Mouse (Mus musculus) intestine, embryonic 14.5 days (tissue): ENCODE measurements around the gene Rmdn2. TPM values are rescaled to one million over a fixed set of nuclear protein-coding genes. Genes with fewer than 3 reads are reported as not detected.
A peak's percentile ranks its signal among the peaks of the same experiment; 100 is the strongest.

Source experiments
- ATAC-seq: fragments of 200-750 bp; cut with Nextera tagmentation; replicated peaks from 2 replicates; pipeline ENCODE4 v1.8.0; 2017; ENCODE audit warnings: low read depth, moderate number of reproducible peaks, moderate TSS enrichment, moderate library complexity; ENCODE audit not compliant: low FRiP score, low TSS enrichment
- DNase-seq: peaks from one replicate; pipeline ENCODE4 v3.0.0-alpha.2; 2018; ENCODE audit warnings: low spot score
- H3K27ac ChIP-seq: fragments of 300-500 bp; sonication (generic); 2 replicates; pipeline ENCODE4 v1.5.1; 2014; ENCODE audit warnings: low read depth, mild to moderate bottlenecking, control low read depth
- H3K27me3 ChIP-seq: fragments of 300-500 bp; sonication (generic); replicated peaks from 2 replicates; pipeline ENCODE4 v1.6.1; 2014; ENCODE audit warnings: low read length, control low read depth; ENCODE audit not compliant: control insufficient read depth, insufficient read depth
- H3K36me3 ChIP-seq: fragments of 300-500 bp; sonication (generic); 2 replicates; pipeline ENCODE4 v1.6.1; 2014; ENCODE audit warnings: low read length, control low read depth; ENCODE audit not compliant: control insufficient read depth, insufficient read depth
- H3K4me1 ChIP-seq: fragments of 300-500 bp; sonication (generic); replicated peaks from 2 replicates; pipeline ENCODE4 v1.6.1; 2014; ENCODE audit warnings: low read length, control low read depth, mixed read lengths; ENCODE audit not compliant: control insufficient read depth, insufficient read depth
- H3K4me2 ChIP-seq: fragments of 300-500 bp; sonication (generic); 2 replicates; pipeline ENCODE4 v1.6.1; 2014; ENCODE audit warnings: low read length
- H3K4me3 ChIP-seq: fragments of 300-500 bp; sonication (generic); 2 replicates; pipeline ENCODE4 v1.5.1; 2014; ENCODE audit warnings: low read depth, low read length, control low read depth, mixed read lengths
- H3K9ac ChIP-seq: fragments of 300-500 bp; sonication (generic); 2 replicates; pipeline ENCODE4 v1.6.1; 2014; ENCODE audit warnings: mild to moderate bottlenecking, low read length
- H3K9me3 ChIP-seq: fragments of 300-500 bp; sonication (generic); 2 replicates; pipeline ENCODE4 v1.6.1; 2016; ENCODE audit warnings: low read length, control low read depth; ENCODE audit not compliant: control insufficient read depth
- WGBS: fragments of 180-500 bp; shearing (Covaris S2); extraction: QIAGEN DNeasy Blood & Tissue Kit; methylation state at CpG from one replicate; pipeline ENCODE4 v1.1.7; 2014; 5-methylcytosine and 5-hydroxymethylcytosine counted together
- polyA plus RNA-seq: library from polyadenylated mRNA; unstranded; fragments of >200 nt; fragmentation: Nextera tagmentation; extraction: Ambion mirVana; gene quantifications from 2 replicates; pipeline ENCODE4 v1.2.1, GENCODE M21; 2014

Gene Rmdn2
- polyA plus RNA-seq, 1 experiment from 2014 or later = 8.3 TPM

GRCm38 (mm10) chr17:79728585-79729503 lies 117.2 kb downstream of the Rmdn2 start:
- H3K4me2 ChIP-seq = peak overlapping the region; percentile 42
- H3K4me3 ChIP-seq = no peak overlapping the region
- peaks cover 12% of the 10 kb centered on the region for H3K4me1 ChIP-seq
- no peak overlapping the region for H3K9ac ChIP-seq
- no peaks in the 10 kb centered on the region for H3K9me3 ChIP-seq
- WGBS = 16% methylated on average over 16 of the region's 16 CpGs
- no peak overlapping the region for H3K27ac ChIP-seq
- peak; percentile 66 for DNase-seq
- no peaks in the 10 kb centered on the region for H3K36me3 ChIP-seq
- 0 out of 2 replicates have a peak, but pooled peaks cover 6% of the 10 kb centered on the region for H3K27me3 ChIP-seq
- peak; percentile 74 for ATAC-seq

DNA sequence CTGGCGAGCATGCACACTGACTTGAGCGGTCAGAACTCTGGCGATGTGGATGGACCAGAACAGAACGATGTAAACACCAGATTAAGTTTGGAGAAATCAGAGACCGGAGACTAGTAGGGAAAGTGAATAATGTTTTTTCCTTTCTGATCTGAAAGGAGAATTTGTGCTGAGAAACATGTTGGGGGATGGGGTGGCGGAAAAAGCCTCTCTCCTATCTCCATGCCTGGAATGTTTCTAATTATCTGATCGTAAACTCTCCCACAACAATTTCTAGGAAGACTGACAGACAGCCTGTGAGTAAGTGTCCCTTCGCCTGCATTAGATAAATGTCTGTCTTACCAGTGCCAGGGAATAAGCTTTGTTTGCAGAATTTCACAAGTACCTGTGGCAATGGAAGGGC lies 119.3 kb downstream of the Rmdn2 start:
- Histone ChIP-seq H3K9me3 (no peaks in the 10 kb centered on the region), H3K4me3 (no peak overlapping the region), H3K36me3 (no peaks in the 10 kb centered on the region), H3K27me3 (0 out of 2 replicates have a peak, but pooled peaks cover 6% of the 10 kb centered on the region), H3K4me1 (peaks cover 12% of the 10 kb centered on the region), H3K9ac (no peak overlapping the region), H3K4me2 (no peak overlapping the region), H3K27ac (no peak overlapping the region)
- ATAC-seq = no peak
- WGBS = 21% methylated on average over 8 of the region's 8 CpGs
- no peak for DNase-seq

DNA sequence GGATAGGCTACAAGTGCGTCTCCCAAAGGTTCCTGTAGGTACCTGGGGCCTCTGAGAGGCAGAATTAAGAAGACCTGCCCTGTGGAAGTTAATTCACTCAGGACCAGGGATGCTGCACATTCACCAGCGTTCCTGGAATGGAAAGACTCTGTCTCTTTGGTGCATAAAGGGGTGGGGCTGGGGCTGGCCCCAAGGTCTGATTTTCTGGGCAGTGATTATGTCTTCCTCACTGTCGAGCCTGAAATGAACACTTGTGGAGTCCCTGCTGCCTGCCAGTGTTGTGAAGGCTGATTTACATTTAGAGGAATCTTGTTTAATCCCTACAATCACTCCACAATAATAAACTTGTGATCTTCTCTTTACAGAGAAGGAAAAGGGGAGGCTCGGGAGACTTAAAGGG lies 121.4 kb downstream of the Rmdn2 start:
- Histone ChIP-seq H3K36me3 (no peaks in the 10 kb centered on the region), H3K4me2 (no peak overlapping the region), H3K27ac (no peak overlapping the region), H3K4me3 (no peak overlapping the region), H3K9ac (no peak overlapping the region), H3K4me1 (peaks cover 12% of the 10 kb centered on the region), H3K27me3 (0 out of 2 replicates have a peak, but pooled peaks cover 6% of the 10 kb centered on the region), H3K9me3 (no peaks in the 10 kb centered on the region)
- WGBS = 48% methylated on average over 4 of the region's 4 CpGs
- DNase-seq (no peak), ATAC-seq (no peak)

DNA sequence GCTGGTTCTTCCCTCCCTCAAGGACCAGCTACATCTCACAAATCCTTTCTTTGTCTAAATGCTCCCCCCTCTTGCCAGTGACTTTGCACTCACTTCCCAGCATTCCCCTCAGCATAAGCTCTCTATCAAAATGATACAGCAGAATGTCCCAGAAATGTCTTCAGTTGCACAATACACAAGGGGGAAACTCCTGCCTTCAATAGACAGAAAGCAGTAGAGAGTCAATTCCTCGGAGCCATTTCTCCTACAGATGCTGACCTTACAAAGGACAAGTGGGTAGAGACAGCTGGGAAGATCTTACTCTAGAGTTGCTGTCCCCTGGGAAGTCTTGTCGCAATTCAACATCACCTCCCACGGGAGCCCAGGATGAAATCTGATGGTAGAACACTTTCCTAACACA lies 125.9 kb downstream of the Rmdn2 start:
- no peak for DNase-seq
- 72% methylated on average over 3 of the region's 3 CpGs for WGBS
- no peaks in the 10 kb centered on the region for H3K36me3 ChIP-seq
- no peak for ATAC-seq
- H3K9me3 ChIP-seq = no peaks in the 10 kb centered on the region
- no peak overlapping the region for H3K9ac ChIP-seq
- no peak overlapping the region for H3K27ac ChIP-seq
- H3K4me3 ChIP-seq = no peak overlapping the region
- H3K4me1 ChIP-seq = peaks cover 7% of the 10 kb centered on the region
- no peak overlapping the region for H3K4me2 ChIP-seq
- H3K27me3 ChIP-seq = no peaks in the 10 kb centered on the region

DNA sequence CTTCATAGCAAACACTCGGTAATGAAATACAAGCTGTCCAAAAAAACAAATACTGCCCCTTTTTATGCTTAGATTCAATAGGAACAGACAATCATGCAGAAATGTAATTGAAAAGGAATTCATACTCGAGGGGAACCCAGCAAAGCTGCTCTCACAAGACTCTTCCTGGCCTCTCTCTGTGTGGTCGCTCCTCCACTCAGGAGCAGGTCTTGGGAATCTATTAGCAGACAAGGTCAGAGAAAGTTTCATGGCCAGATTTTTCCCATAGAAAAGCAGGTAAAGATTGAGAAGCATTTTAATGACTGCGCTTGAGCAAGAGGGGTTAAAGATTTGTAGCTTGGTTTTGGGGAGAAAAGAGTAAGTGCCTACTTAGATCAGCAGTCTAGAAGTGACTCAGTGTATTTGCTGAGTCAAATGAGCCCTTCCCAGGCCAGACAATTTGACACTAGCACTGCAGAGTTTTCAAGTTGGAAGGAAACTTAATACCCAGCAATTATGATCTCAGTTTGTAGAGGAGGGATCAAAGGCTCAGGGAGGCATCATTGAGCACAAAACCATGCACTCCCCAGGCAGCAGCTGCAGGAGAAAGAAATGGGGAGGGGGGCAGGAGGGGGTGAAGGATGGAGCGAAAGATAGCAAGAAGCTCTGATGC lies 127.3 kb downstream of the Rmdn2 start:
- DNase-seq = no peak
- Histone ChIP-seq H3K27ac (no peak overlapping the region), H3K4me2 (no peak overlapping the region), H3K27me3 (no peaks in the 10 kb centered on the region), H3K9me3 (no peaks in the 10 kb centered on the region), H3K4me1 (peaks cover 7% of the 10 kb centered on the region), H3K9ac (no peak overlapping the region), H3K36me3 (no peaks in the 10 kb centered on the region), H3K4me3 (no peak overlapping the region)
- 40% methylated on average over 5 of the region's 5 CpGs for WGBS
- no peak for ATAC-seq

GRCm38 (mm10) chr17:79742635-79743034 lies 131.0 kb downstream of the Rmdn2 start:
- H3K9me3 ChIP-seq = 0 out of 2 replicates have a peak, but pooled peaks cover 2% of the 10 kb centered on the region
- H3K4me2 ChIP-seq = no peak overlapping the region
- no peaks in the 10 kb centered on the region for H3K27me3 ChIP-seq
- ATAC-seq (no peak), DNase-seq (no peak)
- peaks cover 21% of the 10 kb centered on the region for H3K4me1 ChIP-seq
- no peaks in the 10 kb centered on the region for H3K36me3 ChIP-seq
- no peak overlapping the region for H3K4me3 ChIP-seq
- H3K27ac ChIP-seq = no peak overlapping the region
- WGBS = 57% methylated on average over 5 of the region's 5 CpGs
- no peak overlapping the region for H3K9ac ChIP-seq

Other genes starting within 250 kb of the Rmdn2 start
- gene Cyp1b1, start 103.2 kb downstream of the Rmdn2 start, polyA plus RNA-seq = 11.2 and 13.3 TPM in 2 replicates